Mouse (Mus musculus) retina, embryonic 14.5 days (tissue): ENCODE results near the gene Gdpd4.
A peak's percentile ranks its signal among the peaks of the same experiment; 100 is the strongest.

ENCODE experiments used
- DNase-seq: peaks from one replicate; pipeline ENCODE4 v3.0.0-alpha.2; 2015; ENCODE audit warnings: low spot score

Gene Gdpd4

GRCm38 (mm10) chr7:98085314-98085713, 165.6 kb downstream of the Gdpd4 start:
- no peak for DNase-seq

- peak; percentile 28 for DNase-seq
Measured at GRCm38 (mm10) chr7:98086346-98086745, 166.6 kb downstream of the Gdpd4 start.

- DNase-seq: no peak
Measured at GRCm38 (mm10) chr7:98095852-98096251, 176.1 kb downstream of the Gdpd4 start.

- DNase-seq: no peak
Measured at GRCm38 (mm10) chr7:98097557-98097956, 177.8 kb downstream of the Gdpd4 start.
